Mouse (Mus musculus) lung, postnatal 0 days (tissue): Measurements from ENCODE around the gene Mblac2.

Experiments used
- CTCF ChIP-seq: IDR thresholded peaks from 2 replicates; pipeline ENCODE4 v1.5.1; 2016; ENCODE audit warnings: antibody characterized with exemption, mild to moderate bottlenecking
- EP300 ChIP-seq: IDR thresholded peaks from 2 replicates; pipeline ENCODE4 v1.6.1; 2016; ENCODE audit warnings: antibody characterized with exemption, mild to moderate bottlenecking, control low read depth

GRCm38 (mm10) chr13:81683107-81683506 lies 28.0 kb upstream of the Mblac2 start:
- TF ChIP-seq CTCF (no peak), EP300 (no peak)
